Mouse (Mus musculus) forebrain, postnatal 0 days (tissue): ENCODE measurements at regions not wholly inside any gene's neighbourhood (a gene's known extent, or its start where the extent isn't known, plus 50 kb on each side); places are given as distances from the start of the nearest gene placed in this dataset.

Experiments
- ATAC-seq: fragments of 200-750 bp; cut with Nextera tagmentation; 2 replicates; pipeline ENCODE4 v1.8.0; 2017; ENCODE audit warnings: mild to moderate bottlenecking, moderate library complexity
- DNase-seq: peaks from one replicate; pipeline ENCODE4 v3.0.0-alpha.2; 2015
- H3K27ac ChIP-seq: fragments of 300-500 bp; sonication (generic); 2 replicates; pipeline ENCODE4 v1.5.1; 2014; ENCODE audit warnings: low read depth, mild to moderate bottlenecking, antibody characterized with exemption, low read length, moderate library complexity, mixed read lengths
- H3K27me3 ChIP-seq: fragments of 300-500 bp; sonication (generic); 2 replicates; pipeline ENCODE4 v1.6.1; 2014; ENCODE audit warnings: mild to moderate bottlenecking, low read length, mixed read lengths; ENCODE audit not compliant: insufficient read depth
- H3K36me3 ChIP-seq: fragments of 300-500 bp; sonication (generic); 2 replicates; pipeline ENCODE4 v1.6.1; 2014; ENCODE audit warnings: mild to moderate bottlenecking, moderate library complexity; ENCODE audit not compliant: insufficient read depth
- H3K4me1 ChIP-seq: fragments of 300-500 bp; sonication (generic); 2 replicates; pipeline ENCODE4 v1.6.1; 2014; ENCODE audit warnings: antibody characterized with exemption; ENCODE audit not compliant: insufficient read depth
- H3K4me2 ChIP-seq: fragments of 300-500 bp; sonication (generic); 2 replicates; pipeline ENCODE4 v1.6.1; 2014; ENCODE audit warnings: low read depth, mild to moderate bottlenecking, moderate library complexity
- H3K4me3 ChIP-seq: fragments of 300-500 bp; sonication (generic); 2 replicates; pipeline ENCODE4 v1.5.1; 2014; ENCODE audit warnings: low read depth, low read length, mixed read lengths
- H3K9ac ChIP-seq: fragments of 300-500 bp; sonication (generic); 2 replicates; pipeline ENCODE4 v1.6.1; 2014; ENCODE audit warnings: mild to moderate bottlenecking
- H3K9me3 ChIP-seq: fragments of 300-500 bp; sonication (generic); 2 replicates; pipeline ENCODE4 v1.6.1; 2016; ENCODE audit warnings: low read length
- CTCF ChIP-seq: sonication (generic); IDR thresholded peaks from 2 replicates; pipeline ENCODE4 v1.5.1; 2016; ENCODE audit warnings: antibody characterized with exemption, control low read depth, low read depth
- WGBS: fragments of 180-500 bp; shearing (Covaris S2); extraction: QIAGEN DNeasy Blood & Tissue Kit; methylation state at CpG from one replicate; pipeline ENCODE4 v1.1.7; 2014; 5-methylcytosine and 5-hydroxymethylcytosine counted together

- H3K27ac ChIP-seq, result no peak overlapping the region
- no peak overlapping the region for H3K9ac ChIP-seq
- no peaks in the 10 kb centered on the region for H3K9me3 ChIP-seq
- no peaks in the 10 kb centered on the region for H3K4me1 ChIP-seq
- H3K4me2 ChIP-seq, result no peak overlapping the region
- no peak overlapping the region for H3K4me3 ChIP-seq
- no peaks in the 10 kb centered on the region for H3K27me3 ChIP-seq
- no peak for TF ChIP-seq CTCF
- DNase-seq (no peak), ATAC-seq (no peak)
- 58% methylated on average over 3 of the region's 3 CpGs for WGBS
- H3K36me3 ChIP-seq, result no peaks in the 10 kb centered on the region
Measured at GRCm38 (mm10) chr6:61125431-61125830, 54.7 kb upstream of the Ccser1 start.

GRCm38 (mm10) chr6:61127238-61127637, 52.9 kb upstream of the Ccser1 start:
- TF ChIP-seq CTCF, result no peak
- DNase-seq (no peak), ATAC-seq (no peak)
- Histone ChIP-seq H3K27ac (no peak overlapping the region), H3K9ac (no peak overlapping the region), H3K4me2 (no peak overlapping the region), H3K27me3 (no peaks in the 10 kb centered on the region), H3K9me3 (no peaks in the 10 kb centered on the region), H3K4me1 (no peaks in the 10 kb centered on the region), H3K36me3 (no peaks in the 10 kb centered on the region), H3K4me3 (no peak overlapping the region)
- WGBS, result 34% methylated on average over 1 of the region's 1 CpGs

DNA sequence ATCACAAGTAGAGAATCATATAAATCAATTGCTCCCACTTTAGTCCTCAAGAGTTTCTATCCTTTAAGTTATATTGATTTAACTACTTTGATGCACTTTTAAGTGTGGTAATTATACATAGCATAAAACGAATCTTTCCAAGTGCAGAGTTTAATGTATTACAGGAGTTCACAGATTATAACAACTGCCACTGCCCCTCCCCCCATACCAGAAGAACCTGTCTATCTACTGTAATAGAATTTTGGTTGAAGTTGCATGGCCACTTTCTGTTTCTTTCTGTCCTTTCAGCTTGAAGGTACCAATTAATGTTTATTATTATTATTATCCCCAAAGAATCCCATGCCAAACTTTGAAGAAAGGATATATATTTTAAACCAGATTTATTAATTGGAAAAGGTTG, 51.9 kb upstream of the Ccser1 start:
- no peak for ATAC-seq
- TF ChIP-seq CTCF, result no peak
- WGBS, result 87% methylated on average over 1 of the region's 1 CpGs

More for the DNA sequence above, 51.9 kb upstream of the Ccser1 start:
- DNase-seq, result no peak
- no peak overlapping the region for H3K4me2 ChIP-seq
- no peak overlapping the region for H3K4me3 ChIP-seq
- H3K9ac ChIP-seq, result no peak overlapping the region
- no peaks in the 10 kb centered on the region for H3K36me3 ChIP-seq
- no peak overlapping the region for H3K27ac ChIP-seq
- no peaks in the 10 kb centered on the region for H3K4me1 ChIP-seq
- H3K27me3 ChIP-seq, result no peaks in the 10 kb centered on the region
- H3K9me3 ChIP-seq, result no peaks in the 10 kb centered on the region; the same call in 1 of the 2 replicates
